Mouse (Mus musculus) layer of hippocampus, adult 8-10 months (tissue): Measurements from ENCODE around the gene Slitrk6. TPM values are rescaled to one million over a fixed set of nuclear protein-coding genes. Genes with fewer than 3 reads are reported as not detected.

ENCODE experiments used
- DNase-seq, 2 experiments: peaks; one replicate each; pipeline ENCODE4 v3.0.0; 2022; ENCODE audit warnings: low spot score in 2 of 2
- total RNA-seq, 4 experiments: library from RNA; stranded (reverse); gene quantifications; 2 replicates each; pipeline ENCODE4 v1.2.4; 2022

Gene Slitrk6
- under 1 TPM; 0.45 to 0.76 (median 0.57) TPM for total RNA-seq

- DNase-seq = peak in 1 of 2 experiments; percentile 6
Observed at GRCm38 (mm10) chr14:110754484-110755307, at the start of gene Slitrk6. Gene Slitrk6 (minus strand): TSS chr14:110755149.

GRCm38 (mm10) chr14:110777546-110777945, 22.6 kb upstream of the Slitrk6 start:
- peak in 1 of 2 experiments; percentile 33 for DNase-seq

- DNase-seq = no peak
Observed at GRCm38 (mm10) chr14:110770694-110771093, 15.7 kb upstream of the Slitrk6 start.

GRCm38 (mm10) chr14:110762588-110763220, 7.8 kb upstream of the Slitrk6 start:
- no peak for DNase-seq

GRCm38 (mm10) chr14:110760909-110761308, 6.0 kb upstream of the Slitrk6 start:
- no peak for DNase-seq

GRCm38 (mm10) chr14:110755308-110755650, 330 bp upstream of the Slitrk6 start:
- DNase-seq = no peak

- DNase-seq = no peak
Observed at GRCm38 (mm10) chr14:110739861-110740260, 15.1 kb downstream of the Slitrk6 start.

GRCm38 (mm10) chr14:110739368-110739767, 15.6 kb downstream of the Slitrk6 start:
- DNase-seq = no peak

GRCm38 (mm10) chr14:110728344-110728910, 26.5 kb downstream of the Slitrk6 start:
- DNase-seq = no peak

GRCm38 (mm10) chr14:110724026-110724576, 30.8 kb downstream of the Slitrk6 start:
- DNase-seq = no peak
